Mouse (Mus musculus): ENCODE data around the gene Sirt3. TPM values are rescaled to one million over a fixed set of nuclear protein-coding genes. Genes with fewer than 3 reads are reported as not detected.

The Sirt3 gene
- polyA plus RNA-seq, 1 experiment from 2014 or later: 27.4 TPM

- H3K9me3 ChIP-seq (replicated peaks; ENCODE audit: control insufficient read depth, low read length): no peaks in the 10 kb centered on the region
- ATAC-seq (ENCODE audit: insufficient read depth, low FRiP score): peak; percentile 86
- H3K4me2 ChIP-seq (ENCODE audit: low read depth, low read length): peak within 1 kb of the TSS; percentile 98
- peaks cover 24% of the 10 kb centered on the region for H3K4me1 ChIP-seq (ENCODE audit: control insufficient read depth, insufficient read depth, low read length)
- peak within 1 kb of the TSS; percentile 95 for H3K9ac ChIP-seq (ENCODE audit: low read length)
- peak within 1 kb of the TSS; percentile 95 for H3K4me3 ChIP-seq (replicated peaks; ENCODE audit: low read length)
- H3K27ac ChIP-seq (ENCODE audit: low read length): peak within 1 kb of the TSS; percentile 97
- peaks cover 23% of the 10 kb centered on the region for H3K36me3 ChIP-seq (ENCODE audit: control insufficient read depth, insufficient read depth, low read length)
- WGBS: 0% methylated on average over 49 of the region's 50 CpGs
- no peaks in the 10 kb centered on the region for H3K27me3 ChIP-seq (ENCODE audit: control insufficient read depth, insufficient read depth, low read length)
These were observed 25.1 kb downstream of the Sirt3 start, which contains the start of gene Ric8a for GRCm38 (mm10) chr7:140856785-140857549. TSS of gene Ric8a (plus strand) at chr7:140856957.

- ATAC-seq (ENCODE audit: insufficient read depth, low FRiP score): peak; percentile 80
- Histone ChIP-seq H3K27me3 (ENCODE audit: control insufficient read depth, insufficient read depth, low read length) (no peaks in the 10 kb centered on the region), H3K9me3 (replicated peaks; ENCODE audit: control insufficient read depth, low read length) (no peaks in the 10 kb centered on the region), H3K4me3 (replicated peaks; ENCODE audit: low read length) (peak within 1 kb of the TSS; percentile 95), H3K36me3 (ENCODE audit: control insufficient read depth, insufficient read depth, low read length) (peaks cover 21% of the 10 kb centered on the region), H3K4me2 (ENCODE audit: low read depth, low read length) (peak within 1 kb of the TSS; percentile 98), H3K27ac (ENCODE audit: low read length) (peak within 1 kb of the TSS; percentile 97), H3K9ac (ENCODE audit: low read length) (peak within 1 kb of the TSS; percentile 95), H3K4me1 (ENCODE audit: control insufficient read depth, insufficient read depth, low read length) (peaks cover 24% of the 10 kb centered on the region)
- WGBS: under 1% methylated on average over 51 of the region's 51 CpGs
These were observed 26.0 kb downstream of the Sirt3 start, which contains the start of gene Gm45785 for GRCm38 (mm10) chr7:140855860-140856784. TSS of gene Gm45785 (minus strand) at chr7:140856331.

- Histone ChIP-seq H3K4me3 (replicated peaks; ENCODE audit: low read length) (peak overlapping the region; percentile 95), H3K9me3 (replicated peaks; ENCODE audit: control insufficient read depth, low read length) (no peaks in the 10 kb centered on the region), H3K27me3 (ENCODE audit: control insufficient read depth, insufficient read depth, low read length) (no peaks in the 10 kb centered on the region), H3K27ac (ENCODE audit: low read length) (peak overlapping the region; percentile 97; the same call in 1 of the 2 replicates), H3K4me2 (ENCODE audit: low read depth, low read length) (peak overlapping the region; percentile 98), H3K9ac (ENCODE audit: low read length) (peak overlapping the region; percentile 95), H3K4me1 (ENCODE audit: control insufficient read depth, insufficient read depth, low read length) (peaks cover 24% of the 10 kb centered on the region), H3K36me3 (ENCODE audit: control insufficient read depth, insufficient read depth, low read length) (peaks cover 19% of the 10 kb centered on the region)
- ATAC-seq (ENCODE audit: insufficient read depth, low FRiP score): no peak
- 68% methylated on average over 9 of the region's 9 CpGs for WGBS
These were observed 26.9 kb downstream of the Sirt3 start for GRCm38 (mm10) chr7:140855181-140855580.

GRCm38 (mm10) chr7:140854483-140854882, 27.6 kb downstream of the Sirt3 start:
- Histone ChIP-seq H3K27me3 (ENCODE audit: control insufficient read depth, insufficient read depth, low read length) (no peaks in the 10 kb centered on the region), H3K27ac (ENCODE audit: low read length) (no peak overlapping the region), H3K4me3 (replicated peaks; ENCODE audit: low read length) (no peak overlapping the region), H3K4me1 (ENCODE audit: control insufficient read depth, insufficient read depth, low read length) (peaks cover 24% of the 10 kb centered on the region), H3K9ac (ENCODE audit: low read length) (no peak overlapping the region), H3K36me3 (ENCODE audit: control insufficient read depth, insufficient read depth, low read length) (peaks cover 16% of the 10 kb centered on the region), H3K4me2 (ENCODE audit: low read depth, low read length) (no peak overlapping the region), H3K9me3 (replicated peaks; ENCODE audit: control insufficient read depth, low read length) (no peaks in the 10 kb centered on the region)
- 93% methylated on average over 18 of the region's 18 CpGs for WGBS
- no peak for ATAC-seq (ENCODE audit: insufficient read depth, low FRiP score)

GRCm38 (mm10) chr7:140853386-140853785, 28.7 kb downstream of the Sirt3 start:
- Histone ChIP-seq H3K27me3 (ENCODE audit: control insufficient read depth, insufficient read depth, low read length) (no peaks in the 10 kb centered on the region), H3K4me2 (ENCODE audit: low read depth, low read length) (no peak overlapping the region), H3K4me1 (ENCODE audit: control insufficient read depth, insufficient read depth, low read length) (peaks cover 18% of the 10 kb centered on the region), H3K9ac (ENCODE audit: low read length) (no peak overlapping the region), H3K9me3 (replicated peaks; ENCODE audit: control insufficient read depth, low read length) (no peaks in the 10 kb centered on the region), H3K36me3 (ENCODE audit: control insufficient read depth, insufficient read depth, low read length) (peaks cover 14% of the 10 kb centered on the region), H3K4me3 (replicated peaks; ENCODE audit: low read length) (no peak overlapping the region), H3K27ac (ENCODE audit: low read length) (no peak overlapping the region)
- 84% methylated on average over 9 of the region's 9 CpGs for WGBS
- no peak for ATAC-seq (ENCODE audit: insufficient read depth, low FRiP score)

GRCm38 (mm10) chr7:140851916-140852315, 30.2 kb downstream of the Sirt3 start:
- H3K27ac ChIP-seq (ENCODE audit: low read length): no peak overlapping the region
- no peak overlapping the region for H3K4me2 ChIP-seq (ENCODE audit: low read depth, low read length)
- H3K9me3 ChIP-seq (replicated peaks; ENCODE audit: control insufficient read depth, low read length): no peaks in the 10 kb centered on the region
- peaks cover 11% of the 10 kb centered on the region for H3K4me1 ChIP-seq (ENCODE audit: control insufficient read depth, insufficient read depth, low read length)
- no peak overlapping the region for H3K9ac ChIP-seq (ENCODE audit: low read length)
- H3K27me3 ChIP-seq (ENCODE audit: control insufficient read depth, insufficient read depth, low read length): no peaks in the 10 kb centered on the region
- no peak overlapping the region for H3K4me3 ChIP-seq (replicated peaks; ENCODE audit: low read length)
- peaks cover 14% of the 10 kb centered on the region for H3K36me3 ChIP-seq (ENCODE audit: control insufficient read depth, insufficient read depth, low read length)
- ATAC-seq (ENCODE audit: insufficient read depth, low FRiP score): no peak
- WGBS: 90% methylated on average over 4 of the region's 4 CpGs

- H3K9me3 ChIP-seq (replicated peaks; ENCODE audit: control insufficient read depth, low read length): no peaks in the 10 kb centered on the region
- no peak overlapping the region for H3K4me3 ChIP-seq (replicated peaks; ENCODE audit: low read length)
- H3K36me3 ChIP-seq (ENCODE audit: control insufficient read depth, insufficient read depth, low read length): peaks cover 10% of the 10 kb centered on the region
- no peaks in the 10 kb centered on the region; the same call in 1 of the 2 replicates for H3K27me3 ChIP-seq (ENCODE audit: control insufficient read depth, insufficient read depth, low read length)
- no peak for ATAC-seq (ENCODE audit: insufficient read depth, low FRiP score)
- H3K4me1 ChIP-seq (ENCODE audit: control insufficient read depth, insufficient read depth, low read length): no peaks in the 10 kb centered on the region
- peak overlapping the region; percentile 0; the same call in 1 of the 2 replicates for H3K9ac ChIP-seq (ENCODE audit: low read length)
- H3K4me2 ChIP-seq (ENCODE audit: low read depth, low read length): no peak overlapping the region
- no peak overlapping the region for H3K27ac ChIP-seq (ENCODE audit: low read length)
- 85% methylated on average over 10 of the region's 10 CpGs for WGBS
These were observed 33.5 kb downstream of the Sirt3 start for GRCm38 (mm10) chr7:140848591-140848990.

- Histone ChIP-seq H3K27me3 (ENCODE audit: control insufficient read depth, insufficient read depth, low read length) (no peaks in the 10 kb centered on the region; the same call in 1 of the 2 replicates), H3K27ac (ENCODE audit: low read length) (no peak within 1 kb of the TSS), H3K9me3 (replicated peaks; ENCODE audit: control insufficient read depth, low read length) (no peaks in the 10 kb centered on the region), H3K4me3 (replicated peaks; ENCODE audit: low read length) (no peak within 1 kb of the TSS), H3K36me3 (ENCODE audit: control insufficient read depth, insufficient read depth, low read length) (peaks cover 9% of the 10 kb centered on the region; the same call in 1 of the 2 replicates), H3K4me1 (ENCODE audit: control insufficient read depth, insufficient read depth, low read length) (no peaks in the 10 kb centered on the region), H3K4me2 (ENCODE audit: low read depth, low read length) (no peak within 1 kb of the TSS), H3K9ac (ENCODE audit: low read length) (peak within 1 kb of the TSS; percentile 0)
- ATAC-seq (ENCODE audit: insufficient read depth, low FRiP score): no peak
- 55% methylated on average over 11 of the region's 11 CpGs for WGBS
These were observed 34.1 kb downstream of the Sirt3 start, which contains the start of gene Odf3 for GRCm38 (mm10) chr7:140847755-140848580. TSS of gene Odf3 (plus strand) at chr7:140847805.
